Mouse (Mus musculus): ENCODE results near the gene Pramel6. TPM values are rescaled to one million over a fixed set of nuclear protein-coding genes. Genes with fewer than 3 reads are reported as not detected.
A peak's percentile ranks its signal among the peaks of the same experiment; 100 is the strongest.
"Not testable (repeated sequence)": the region's sequence is repeated elsewhere in the genome, so short reads cannot be mapped to it uniquely, and the experiment has no call there.

The Pramel6 gene
- polyA plus RNA-seq, 1 experiment from 2014 or later, result not detected

GRCm38 (mm10) chr2:87520651-87521050, 14.3 kb downstream of the Pramel6 start:
- 87% methylated on average over 4 of the region's 4 CpGs for WGBS

DNA sequence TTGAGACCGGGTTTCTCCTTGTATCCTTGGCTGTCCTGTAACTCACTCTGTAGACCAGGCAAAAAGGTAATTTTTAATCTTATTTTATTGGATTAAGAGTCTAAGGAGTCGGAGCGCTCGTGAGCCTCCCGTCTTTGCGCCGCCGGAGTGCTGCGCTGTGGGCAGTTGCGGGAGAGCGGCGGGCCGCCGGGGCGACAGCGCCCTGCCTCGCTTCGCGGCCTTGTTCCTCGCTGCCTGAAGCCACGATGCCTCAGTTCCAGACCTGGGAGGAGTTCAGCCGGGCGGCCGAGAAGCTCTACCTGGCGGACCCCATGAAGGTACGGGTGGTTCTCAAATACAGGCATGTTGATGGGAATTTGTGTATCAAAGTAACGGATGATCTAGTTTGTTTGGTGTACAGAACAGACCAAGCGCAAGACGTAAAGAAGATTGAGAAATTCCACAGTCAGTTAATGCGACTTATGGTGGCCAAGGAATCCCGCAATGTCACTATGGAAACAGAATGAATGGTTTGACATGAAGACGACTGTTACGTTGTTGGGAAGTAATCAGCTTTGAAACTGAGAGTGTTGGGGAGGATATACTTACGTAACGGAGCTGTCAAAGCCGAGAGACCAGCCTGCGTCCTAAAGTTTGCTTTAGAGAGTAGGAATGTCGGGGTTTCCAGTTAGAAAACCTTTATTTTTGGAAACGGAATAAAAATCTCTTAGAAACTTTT, 19.7 kb downstream of the Pramel6 start:
- peak overlapping the region; percentile 16 for H3K4me3 ChIP-seq (ENCODE audit: low read depth, low read length)

More at GRCm38 (mm10) chr2:87520651-87521050, 14.3 kb downstream of the Pramel6 start:
- Histone ChIP-seq H3K27me3 (replicated peaks; ENCODE audit: control insufficient read depth, insufficient read depth, low read length) (no peaks in the 10 kb centered on the region), H3K36me3 (ENCODE audit: control insufficient read depth, insufficient read depth, low read length) (no peaks in the 10 kb centered on the region), H3K4me1 (ENCODE audit: control insufficient read depth, insufficient read depth, low read length) (no peaks in the 10 kb centered on the region), H3K9me3 (ENCODE audit: control insufficient read depth, low read length) (no peaks in the 10 kb centered on the region), H3K4me2 (ENCODE audit: low read depth, low read length) (no peak overlapping the region), H3K27ac (replicated peaks; ENCODE audit: low read depth, low read length) (no peak overlapping the region), H3K4me3 (ENCODE audit: low read depth, low read length) (no peak overlapping the region), H3K9ac (ENCODE audit: low read depth, low read length) (no peak overlapping the region)
- no peak for ATAC-seq (ENCODE audit: low read depth)
- DNase-seq (ENCODE audit: low spot score), result no peak

GRCm38 (mm10) chr2:87531496-87531895, 25.1 kb downstream of the Pramel6 start, which contains the start of gene Olfr153:
Olfr153 (plus strand) TSS chr2:87531796.
- no peak for ATAC-seq (ENCODE audit: low read depth)
- no peak within 1 kb of the TSS for H3K4me3 ChIP-seq (ENCODE audit: low read depth, low read length)
- no peak within 1 kb of the TSS for H3K4me2 ChIP-seq (ENCODE audit: low read depth, low read length)
- no peaks in the 10 kb centered on the region for H3K36me3 ChIP-seq (ENCODE audit: control insufficient read depth, insufficient read depth, low read length)
- no peaks in the 10 kb centered on the region for H3K4me1 ChIP-seq (ENCODE audit: control insufficient read depth, insufficient read depth, low read length)
- H3K27ac ChIP-seq (replicated peaks; ENCODE audit: low read depth, low read length), result no peak within 1 kb of the TSS
- no peak for DNase-seq (ENCODE audit: low spot score)
- no peak within 1 kb of the TSS for H3K9ac ChIP-seq (ENCODE audit: low read depth, low read length)
- no peaks in the 10 kb centered on the region for H3K9me3 ChIP-seq (ENCODE audit: control insufficient read depth, low read length)
- no peaks in the 10 kb centered on the region for H3K27me3 ChIP-seq (replicated peaks; ENCODE audit: control insufficient read depth, insufficient read depth, low read length)

More for the DNA sequence above, 19.7 kb downstream of the Pramel6 start:
- 28% methylated on average over 38 of the region's 39 CpGs for WGBS
- not testable (repeated sequence) for H3K9ac ChIP-seq (ENCODE audit: low read depth, low read length); H3K36me3 ChIP-seq (ENCODE audit: control insufficient read depth, insufficient read depth, low read length); DNase-seq (ENCODE audit: low spot score); H3K27me3 ChIP-seq (replicated peaks; ENCODE audit: control insufficient read depth, insufficient read depth, low read length); H3K9me3 ChIP-seq (ENCODE audit: control insufficient read depth, low read length); H3K27ac ChIP-seq (replicated peaks; ENCODE audit: low read depth, low read length); ATAC-seq (ENCODE audit: low read depth); H3K4me1 ChIP-seq (ENCODE audit: control insufficient read depth, insufficient read depth, low read length)
- peak overlapping the region; percentile 38 for H3K4me2 ChIP-seq (ENCODE audit: low read depth, low read length)

- ATAC-seq (ENCODE audit: low read depth), result no peak
- Histone ChIP-seq H3K27me3 (replicated peaks; ENCODE audit: control insufficient read depth, insufficient read depth, low read length) (no peaks in the 10 kb centered on the region), H3K4me3 (ENCODE audit: low read depth, low read length) (no peak overlapping the region), H3K36me3 (ENCODE audit: control insufficient read depth, insufficient read depth, low read length) (no peaks in the 10 kb centered on the region), H3K9me3 (ENCODE audit: control insufficient read depth, low read length) (no peaks in the 10 kb centered on the region), H3K4me1 (ENCODE audit: control insufficient read depth, insufficient read depth, low read length) (no peaks in the 10 kb centered on the region), H3K27ac (replicated peaks; ENCODE audit: low read depth, low read length) (no peak overlapping the region), H3K9ac (ENCODE audit: low read depth, low read length) (no peak overlapping the region), H3K4me2 (ENCODE audit: low read depth, low read length) (no peak overlapping the region)
- DNase-seq (ENCODE audit: low spot score), result no peak
- 46% methylated on average over 2 of the region's 2 CpGs for WGBS
These were observed 28.5 kb downstream of the Pramel6 start for GRCm38 (mm10) chr2:87534826-87535225.

DNA sequence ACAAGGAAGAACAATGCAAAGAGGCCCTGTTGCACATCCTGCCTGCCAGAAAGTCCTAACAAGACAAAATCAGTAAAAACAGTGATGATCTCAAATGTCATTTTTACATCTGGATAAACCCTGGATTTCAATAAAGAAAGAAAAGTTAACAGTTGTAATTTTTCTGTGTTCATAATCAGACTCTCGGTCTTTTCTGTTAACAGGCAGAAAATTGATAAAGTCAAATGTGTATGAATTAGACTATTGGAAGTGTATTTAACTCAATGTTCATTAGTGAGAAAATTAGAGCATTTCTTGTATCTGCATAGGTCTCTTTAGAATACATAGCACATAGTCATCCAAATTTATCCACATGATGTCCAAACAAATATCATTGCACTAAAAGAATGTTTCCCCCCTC, 39.1 kb downstream of the Pramel6 start, which contains the start of gene Olfr1128:
Gene Olfr1128, minus strand, starts transcription at position 101 of the 400 bp plus-strand sequence.
- Histone ChIP-seq H3K27me3 (replicated peaks; ENCODE audit: control insufficient read depth, insufficient read depth, low read length) (no peaks in the 10 kb centered on the region), H3K4me1 (ENCODE audit: control insufficient read depth, insufficient read depth, low read length) (no peaks in the 10 kb centered on the region), H3K4me2 (ENCODE audit: low read depth, low read length) (no peak within 1 kb of the TSS), H3K9ac (ENCODE audit: low read depth, low read length) (no peak within 1 kb of the TSS), H3K9me3 (ENCODE audit: control insufficient read depth, low read length) (no peaks in the 10 kb centered on the region), H3K36me3 (ENCODE audit: control insufficient read depth, insufficient read depth, low read length) (no peaks in the 10 kb centered on the region), H3K4me3 (ENCODE audit: low read depth, low read length) (no peak within 1 kb of the TSS), H3K27ac (replicated peaks; ENCODE audit: low read depth, low read length) (no peak within 1 kb of the TSS)
- DNase-seq (ENCODE audit: low spot score) (no peak), ATAC-seq (ENCODE audit: low read depth) (no peak)
- WGBS, result 85% methylated on average over 1 of the region's 1 CpGs

Other genes with a start within 250 kb of the Pramel6 start
- gene Olfr1116, start 239.0 kb upstream of the Pramel6 start, polyA plus RNA-seq (2014; fragmentation: Nextera tagmentation; extraction: Ambion mirVana), result not detected in 2 replicates
- not detected in 2 replicates for gene Olfr1118, start 199.0 kb upstream of the Pramel6 start, polyA plus RNA-seq (2014; fragmentation: Nextera tagmentation; extraction: Ambion mirVana)
- not detected in 2 replicates for gene Olfr1120, start 151.8 kb upstream of the Pramel6 start, polyA plus RNA-seq (2014; fragmentation: Nextera tagmentation; extraction: Ambion mirVana)
- not detected in 2 replicates for gene Olfr1121, start 136.7 kb upstream of the Pramel6 start, polyA plus RNA-seq (2014; fragmentation: Nextera tagmentation; extraction: Ambion mirVana)
- not detected in 2 replicates for gene Olfr1122, start 120.7 kb upstream of the Pramel6 start, polyA plus RNA-seq (2014; fragmentation: Nextera tagmentation; extraction: Ambion mirVana)
- gene Olfr1123, start 89.9 kb upstream of the Pramel6 start, polyA plus RNA-seq (2014; fragmentation: Nextera tagmentation; extraction: Ambion mirVana), result not detected in 2 replicates
- 0.07 TPM in 1 of 2 replicates, not detected in the other for gene Olfr1124, start 76.3 kb upstream of the Pramel6 start, polyA plus RNA-seq (2014; fragmentation: Nextera tagmentation; extraction: Ambion mirVana)
- gene Olfr1126, start 52.6 kb upstream of the Pramel6 start, polyA plus RNA-seq (2014; fragmentation: Nextera tagmentation; extraction: Ambion mirVana), result not detected in 2 replicates
- gene Pramel7, start 9.5 kb upstream of the Pramel6 start, polyA plus RNA-seq (2014; fragmentation: Nextera tagmentation; extraction: Ambion mirVana), result not detected in 2 replicates
- not detected in 2 replicates for gene Olfr153, start 25.2 kb downstream of the Pramel6 start, polyA plus RNA-seq (2014; fragmentation: Nextera tagmentation; extraction: Ambion mirVana)
- gene Olfr1128, start 39.0 kb downstream of the Pramel6 start, polyA plus RNA-seq (2014; fragmentation: Nextera tagmentation; extraction: Ambion mirVana), result not detected in 2 replicates
- not detected in 2 replicates for gene Olfr1129, start 67.3 kb downstream of the Pramel6 start, polyA plus RNA-seq (2014; fragmentation: Nextera tagmentation; extraction: Ambion mirVana)
- gene Olfr1130, start 99.6 kb downstream of the Pramel6 start, polyA plus RNA-seq (2014; fragmentation: Nextera tagmentation; extraction: Ambion mirVana), result not detected in 2 replicates
- not detected in 2 replicates for gene Olfr1131, start 120.5 kb downstream of the Pramel6 start, polyA plus RNA-seq (2014; fragmentation: Nextera tagmentation; extraction: Ambion mirVana)
- not detected in 2 replicates for gene Olfr1132, start 131.0 kb downstream of the Pramel6 start, polyA plus RNA-seq (2014; fragmentation: Nextera tagmentation; extraction: Ambion mirVana)
- 0.29 TPM in 1 of 2 replicates, not detected in the other for gene Olfr1133, start 140.8 kb downstream of the Pramel6 start, polyA plus RNA-seq (2014; fragmentation: Nextera tagmentation; extraction: Ambion mirVana)
- gene Olfr1134, start 151.9 kb downstream of the Pramel6 start, polyA plus RNA-seq (2014; fragmentation: Nextera tagmentation; extraction: Ambion mirVana), result not detected in 2 replicates
- not detected in 2 replicates for gene Olfr1135, start 167.1 kb downstream of the Pramel6 start, polyA plus RNA-seq (2014; fragmentation: Nextera tagmentation; extraction: Ambion mirVana)
- not detected in 2 replicates for gene Olfr1136, start 187.4 kb downstream of the Pramel6 start, polyA plus RNA-seq (2014; fragmentation: Nextera tagmentation; extraction: Ambion mirVana)
- not detected in 2 replicates for gene Olfr1137, start 206.6 kb downstream of the Pramel6 start, polyA plus RNA-seq (2014; fragmentation: Nextera tagmentation; extraction: Ambion mirVana)
- gene Olfr1138, start 233.4 kb downstream of the Pramel6 start, polyA plus RNA-seq (2014; fragmentation: Nextera tagmentation; extraction: Ambion mirVana), result not detected in 2 replicates
- gene Olfr1140, start 237.2 kb downstream of the Pramel6 start, polyA plus RNA-seq (2014; fragmentation: Nextera tagmentation; extraction: Ambion mirVana), result not detected in 2 replicates
- gene Olfr1141, start 247.4 kb downstream of the Pramel6 start, polyA plus RNA-seq (2014; fragmentation: Nextera tagmentation; extraction: Ambion mirVana), result not detected in 2 replicates